Mouse (Mus musculus): ENCODE results near the gene Msi2. TPM values are rescaled to one million over a fixed set of nuclear protein-coding genes. Genes with fewer than 3 reads are reported as not detected.

Msi2 gene
- total RNA-seq (2022) = 100 to 1,000 TPM; 158 to 319 (median 228) TPM

GRCm38 (mm10) chr11:88718050-88718765 lies at the start of gene Msi2:
Gene Msi2, minus strand, starts transcription at chr11:88718513.
- peak; percentile 89 for DNase-seq

- no peak for DNase-seq
These were observed 47.3 kb upstream of the Msi2 start for GRCm38 (mm10) chr11:88765635-88766034.

GRCm38 (mm10) chr11:88763371-88763770 lies 45.1 kb upstream of the Msi2 start:
- no peak for DNase-seq

GRCm38 (mm10) chr11:88759501-88759900 lies 41.2 kb upstream of the Msi2 start:
- no peak for DNase-seq

- DNase-seq = no peak
These were observed 40.1 kb upstream of the Msi2 start for GRCm38 (mm10) chr11:88758402-88758801.

GRCm38 (mm10) chr11:88745306-88745705 lies 27.0 kb upstream of the Msi2 start:
- no peak for DNase-seq

GRCm38 (mm10) chr11:88739574-88740295 lies 21.4 kb upstream of the Msi2 start:
- no peak for DNase-seq

- no peak for DNase-seq
These were observed 11.1 kb upstream of the Msi2 start for GRCm38 (mm10) chr11:88729363-88729762.

GRCm38 (mm10) chr11:88728508-88728890 lies 10.2 kb upstream of the Msi2 start:
- no peak for DNase-seq

- no peak for DNase-seq
These were observed 9.6 kb upstream of the Msi2 start for GRCm38 (mm10) chr11:88727768-88728507.

- no peak for DNase-seq
These were observed 2.9 kb upstream of the Msi2 start for GRCm38 (mm10) chr11:88721144-88721636.

GRCm38 (mm10) chr11:88720261-88721143 lies 2.2 kb upstream of the Msi2 start:
- DNase-seq = no peak

GRCm38 (mm10) chr11:88719601-88720000 lies 1.3 kb upstream of the Msi2 start:
- no peak for DNase-seq

- no peak for DNase-seq
These were observed 668 bp upstream of the Msi2 start for GRCm38 (mm10) chr11:88718766-88719595.

GRCm38 (mm10) chr11:88717644-88718049 lies 666 bp downstream of the Msi2 start:
- DNase-seq = no peak

GRCm38 (mm10) chr11:88717016-88717643 lies 1.2 kb downstream of the Msi2 start:
- DNase-seq = no peak

- no peak for DNase-seq
These were observed 2.0 kb downstream of the Msi2 start for GRCm38 (mm10) chr11:88716061-88716994.

- no peak for DNase-seq
These were observed 3.0 kb downstream of the Msi2 start for GRCm38 (mm10) chr11:88715299-88715698.

GRCm38 (mm10) chr11:88714127-88714526 lies 4.2 kb downstream of the Msi2 start:
- DNase-seq = no peak
